Mouse (Mus musculus) layer of hippocampus, adult 2 months (tissue): Measurements from ENCODE around the gene Pacsin1. TPM values are rescaled to one million over a fixed set of nuclear protein-coding genes. Genes with fewer than 3 reads are reported as not detected.
A peak's percentile ranks its signal among the peaks of the same experiment; 100 is the strongest.
"Not testable (repeated sequence)": the region's sequence is repeated elsewhere in the genome, so short reads cannot be mapped to it uniquely, and the experiment has no call there.

Experiments
- DNase-seq, 2 experiments: peaks; one replicate each; pipeline ENCODE4 v3.0.0; 2022; ENCODE audit warnings: low spot score in 2 of 2
- H3K27ac ChIP-seq: fragments of 200-600 bp; 2 replicates; pipeline ENCODE4 v1.8.1; 2022
- H3K4me3 ChIP-seq: fragments of 200-600 bp; 2 replicates; pipeline ENCODE4 v1.8.1; 2022; ENCODE audit warnings: mild to moderate bottlenecking
- CTCF ChIP-seq: fragments of 200-600 bp; conservative IDR thresholded peaks from 2 replicates; pipeline ENCODE4 v1.8.1; 2022; ENCODE audit warnings: antibody characterized with exemption, mild to moderate bottlenecking, moderate library complexity
- total RNA-seq, 2 experiments: library from RNA; stranded (reverse); gene quantifications; 2 replicates each; pipeline ENCODE4 v1.2.3; 2021

Gene Pacsin1
- total RNA-seq, 2 experiments from 2014 or later: 321 to 335 TPM

GRCm38 (mm10) chr17:27639851-27640250 is 15.5 kb upstream of the Pacsin1 start:
- TF ChIP-seq CTCF: peak; percentile 55
- H3K27ac ChIP-seq: peak overlapping the region; percentile 81
- H3K4me3 ChIP-seq, DNase-seq: not testable (repeated sequence)

- peak overlapping the region; percentile 90 for H3K27ac ChIP-seq
- no peak for TF ChIP-seq CTCF
- H3K4me3 ChIP-seq: peak overlapping the region; percentile 22; the same call in 1 of the 2 replicates
- DNase-seq: peak; percentile 69 to 80
Measured at GRCm38 (mm10) chr17:27642491-27643062, 12.7 kb upstream of the Pacsin1 start.

GRCm38 (mm10) chr17:27643101-27643500 is 12.2 kb upstream of the Pacsin1 start:
- Histone ChIP-seq H3K27ac (peak overlapping the region; percentile 90), H3K4me3 (peak overlapping the region; percentile 22; the same call in 1 of the 2 replicates)
- TF ChIP-seq CTCF: no peak
- DNase-seq: peak in 1 of 2 experiments; percentile 58

GRCm38 (mm10) chr17:27643756-27644155 is 11.6 kb upstream of the Pacsin1 start:
- no peak overlapping the region for H3K4me3 ChIP-seq
- TF ChIP-seq CTCF: no peak
- peak overlapping the region; percentile 90 for H3K27ac ChIP-seq
- DNase-seq: no peak

GRCm38 (mm10) chr17:27644572-27644971 is 10.7 kb upstream of the Pacsin1 start:
- no peak for DNase-seq
- no peak overlapping the region for H3K27ac ChIP-seq
- H3K4me3 ChIP-seq: no peak overlapping the region
- TF ChIP-seq CTCF: peak; percentile 60

- no peak for DNase-seq
- Histone ChIP-seq H3K4me3 (no peak overlapping the region), H3K27ac (no peak overlapping the region)
- TF ChIP-seq CTCF: no peak
Measured at GRCm38 (mm10) chr17:27645807-27646206, 9.5 kb upstream of the Pacsin1 start.

- H3K4me3 ChIP-seq: no peak overlapping the region
- peak; percentile 89 for TF ChIP-seq CTCF
- no peak overlapping the region for H3K27ac ChIP-seq
- peak in 1 of 2 experiments; percentile 62 for DNase-seq
Measured at GRCm38 (mm10) chr17:27650160-27650559, 5.1 kb upstream of the Pacsin1 start.

- Histone ChIP-seq H3K4me3 (no peak overlapping the region), H3K27ac (no peak overlapping the region)
- TF ChIP-seq CTCF: no peak
- no peak for DNase-seq
Measured at GRCm38 (mm10) chr17:27650586-27650985, 4.7 kb upstream of the Pacsin1 start.

- Histone ChIP-seq H3K4me3 (no peak overlapping the region), H3K27ac (no peak overlapping the region)
- no peak for DNase-seq
- no peak for TF ChIP-seq CTCF
Measured at GRCm38 (mm10) chr17:27652046-27652790, 3.1 kb upstream of the Pacsin1 start.

- Histone ChIP-seq H3K4me3 (no peak overlapping the region), H3K27ac (no peak overlapping the region)
- no peak for TF ChIP-seq CTCF
- DNase-seq: no peak
Measured at GRCm38 (mm10) chr17:27653253-27653959, 1.9 kb upstream of the Pacsin1 start.

GRCm38 (mm10) chr17:27656011-27656399 is 696 bp downstream of the Pacsin1 start:
- H3K27ac ChIP-seq: peak overlapping the region; percentile 96
- DNase-seq: peak; percentile 83 to 84
- no peak for TF ChIP-seq CTCF
- H3K4me3 ChIP-seq: peak overlapping the region; percentile 73

- DNase-seq: no peak
- no peak for TF ChIP-seq CTCF
Measured at GRCm38 (mm10) chr17:27656414-27656813, 1.1 kb downstream of the Pacsin1 start.

GRCm38 (mm10) chr17:27657123-27657522 is 1.8 kb downstream of the Pacsin1 start:
- H3K27ac ChIP-seq: peak overlapping the region; percentile 96
- no peak for DNase-seq
- TF ChIP-seq CTCF: no peak
- H3K4me3 ChIP-seq: peak overlapping the region; percentile 73

More at GRCm38 (mm10) chr17:27656414-27656813, 1.1 kb downstream of the Pacsin1 start:
- H3K4me3 ChIP-seq: peak overlapping the region; percentile 73
- H3K27ac ChIP-seq: peak overlapping the region; percentile 96
